Mouse (Mus musculus): ENCODE data around the gene Spag6. TPM values are rescaled to one million over a fixed set of nuclear protein-coding genes. Genes with fewer than 3 reads are reported as not detected.
A peak's percentile ranks its signal among the peaks of the same experiment; 100 is the strongest.

Gene Spag6
- polyA plus RNA-seq, 1 experiment from 2014 or later = 0.24 TPM

- WGBS = 2% methylated on average over 11 of the region's 11 CpGs
- no peaks in the 10 kb centered on the region for H3K9me3 ChIP-seq
These were observed 5.7 kb downstream of the Spag6 start for GRCm38 (mm10) chr2:18699401-18699990.

GRCm38 (mm10) chr2:18710356-18710755, 16.5 kb downstream of the Spag6 start:
- ATAC-seq = no peak
- 76% methylated on average over 3 of the region's 3 CpGs for WGBS

More at GRCm38 (mm10) chr2:18699401-18699990, 5.7 kb downstream of the Spag6 start:
- Histone ChIP-seq H3K4me3 (replicated peaks) (0 out of 2 replicates have a peak overlapping the region, but pooled peaks have one; percentile 19), H3K36me3 (no peaks in the 10 kb centered on the region), H3K27me3 (peaks cover 82% of the 10 kb centered on the region), H3K4me1 (replicated peaks) (peaks cover 17% of the 10 kb centered on the region), H3K27ac (no peak overlapping the region), H3K4me2 (replicated peaks) (0 out of 2 replicates have a peak overlapping the region, but pooled peaks have one; percentile 17), H3K9ac (replicated peaks) (no peak overlapping the region)
- ATAC-seq = no peak

GRCm38 (mm10) chr2:18713071-18713470, 19.2 kb downstream of the Spag6 start:
- H3K9ac ChIP-seq (replicated peaks) = no peak overlapping the region
- no peak for ATAC-seq
- no peaks in the 10 kb centered on the region for H3K27me3 ChIP-seq
- 72% methylated on average over 2 of the region's 2 CpGs for WGBS
- no peaks in the 10 kb centered on the region for H3K9me3 ChIP-seq
- no peak overlapping the region for H3K27ac ChIP-seq
- H3K36me3 ChIP-seq = no peaks in the 10 kb centered on the region
- no peak overlapping the region for H3K4me2 ChIP-seq (replicated peaks)
- H3K4me3 ChIP-seq (replicated peaks) = no peak overlapping the region
- no peaks in the 10 kb centered on the region for H3K4me1 ChIP-seq (replicated peaks)

More at GRCm38 (mm10) chr2:18710356-18710755, 16.5 kb downstream of the Spag6 start:
- no peak overlapping the region for H3K4me3 ChIP-seq (replicated peaks)
- H3K4me2 ChIP-seq (replicated peaks) = no peak overlapping the region
- no peaks in the 10 kb centered on the region for H3K9me3 ChIP-seq
- peaks cover 5% of the 10 kb centered on the region for H3K27me3 ChIP-seq
- H3K4me1 ChIP-seq (replicated peaks) = no peaks in the 10 kb centered on the region
- H3K9ac ChIP-seq (replicated peaks) = no peak overlapping the region
- H3K27ac ChIP-seq = no peak overlapping the region
- H3K36me3 ChIP-seq = no peaks in the 10 kb centered on the region

GRCm38 (mm10) chr2:18714337-18714736, 20.5 kb downstream of the Spag6 start:
- H3K9me3 ChIP-seq = no peaks in the 10 kb centered on the region
- H3K36me3 ChIP-seq = no peaks in the 10 kb centered on the region
- no peak overlapping the region for H3K27ac ChIP-seq
- WGBS = 79% methylated on average over 3 of the region's 3 CpGs
- no peaks in the 10 kb centered on the region for H3K27me3 ChIP-seq
- no peak overlapping the region for H3K9ac ChIP-seq (replicated peaks)
- no peaks in the 10 kb centered on the region for H3K4me1 ChIP-seq (replicated peaks)
- H3K4me2 ChIP-seq (replicated peaks) = no peak overlapping the region
- ATAC-seq = no peak
- no peak overlapping the region for H3K4me3 ChIP-seq (replicated peaks)

- H3K4me3 ChIP-seq (replicated peaks) = no peak overlapping the region
- H3K9ac ChIP-seq (replicated peaks) = no peak overlapping the region
- no peaks in the 10 kb centered on the region for H3K27me3 ChIP-seq
- no peaks in the 10 kb centered on the region for H3K9me3 ChIP-seq
- WGBS = 84% methylated on average over 4 of the region's 4 CpGs
- H3K27ac ChIP-seq = no peak overlapping the region
- no peak for ATAC-seq
- no peaks in the 10 kb centered on the region for H3K36me3 ChIP-seq
- H3K4me2 ChIP-seq (replicated peaks) = no peak overlapping the region
- no peaks in the 10 kb centered on the region for H3K4me1 ChIP-seq (replicated peaks)
These were observed 24.7 kb downstream of the Spag6 start for GRCm38 (mm10) chr2:18718521-18718920.

GRCm38 (mm10) chr2:18722208-18722830, 28.5 kb downstream of the Spag6 start:
- Histone ChIP-seq H3K4me2 (replicated peaks) (no peak overlapping the region), H3K36me3 (no peaks in the 10 kb centered on the region), H3K9me3 (no peaks in the 10 kb centered on the region), H3K27me3 (0 out of 2 replicates have a peak, but pooled peaks cover 2% of the 10 kb centered on the region), H3K27ac (no peak overlapping the region), H3K9ac (replicated peaks) (no peak overlapping the region), H3K4me3 (replicated peaks) (no peak overlapping the region), H3K4me1 (replicated peaks) (no peaks in the 10 kb centered on the region)
- WGBS = 62% methylated on average over 3 of the region's 3 CpGs
- no peak for ATAC-seq

GRCm38 (mm10) chr2:18724462-18724861, 30.6 kb downstream of the Spag6 start:
- H3K27me3 ChIP-seq = 0 out of 2 replicates have a peak, but pooled peaks cover 6% of the 10 kb centered on the region
- no peak overlapping the region for H3K4me2 ChIP-seq (replicated peaks)
- H3K36me3 ChIP-seq = no peaks in the 10 kb centered on the region
- no peak overlapping the region for H3K4me3 ChIP-seq (replicated peaks)
- WGBS = 92% methylated on average over 1 of the region's 1 CpGs
- no peak overlapping the region for H3K27ac ChIP-seq
- no peak for ATAC-seq
- H3K9me3 ChIP-seq = no peaks in the 10 kb centered on the region
- H3K4me1 ChIP-seq (replicated peaks) = no peaks in the 10 kb centered on the region
- H3K9ac ChIP-seq (replicated peaks) = no peak overlapping the region

GRCm38 (mm10) chr2:18725880-18726279, 32.0 kb downstream of the Spag6 start:
- no peaks in the 10 kb centered on the region for H3K36me3 ChIP-seq
- H3K9ac ChIP-seq (replicated peaks) = no peak overlapping the region
- ATAC-seq = no peak
- no peak overlapping the region for H3K4me2 ChIP-seq (replicated peaks)
- H3K27ac ChIP-seq = no peak overlapping the region
- no peak overlapping the region for H3K4me3 ChIP-seq (replicated peaks)
- no peaks in the 10 kb centered on the region for H3K4me1 ChIP-seq (replicated peaks)
- H3K9me3 ChIP-seq = no peaks in the 10 kb centered on the region
- 0 out of 2 replicates have a peak, but pooled peaks cover 6% of the 10 kb centered on the region for H3K27me3 ChIP-seq
- WGBS = 80% methylated on average over 4 of the region's 4 CpGs

GRCm38 (mm10) chr2:18731718-18732117, 37.9 kb downstream of the Spag6 start:
- 0 out of 2 replicates have a peak overlapping the region, but pooled peaks have one; percentile 7 for H3K4me2 ChIP-seq (replicated peaks)
- no peak overlapping the region for H3K4me3 ChIP-seq (replicated peaks)
- WGBS = 10% methylated on average over 9 of the region's 9 CpGs
- H3K27ac ChIP-seq = no peak overlapping the region
- H3K27me3 ChIP-seq = 0 out of 2 replicates have a peak, but pooled peaks cover 4% of the 10 kb centered on the region
- no peaks in the 10 kb centered on the region for H3K36me3 ChIP-seq
- H3K9me3 ChIP-seq = no peaks in the 10 kb centered on the region
- peak; percentile 68 for ATAC-seq
- H3K9ac ChIP-seq (replicated peaks) = no peak overlapping the region
- peaks cover 16% of the 10 kb centered on the region; the same call in 1 of the 2 replicates for H3K4me1 ChIP-seq (replicated peaks)

- Histone ChIP-seq H3K4me3 (replicated peaks) (no peak overlapping the region), H3K4me2 (replicated peaks) (no peak overlapping the region), H3K9ac (replicated peaks) (no peak overlapping the region), H3K4me1 (replicated peaks) (peaks cover 20% of the 10 kb centered on the region), H3K9me3 (no peaks in the 10 kb centered on the region), H3K36me3 (no peaks in the 10 kb centered on the region), H3K27me3 (no peaks in the 10 kb centered on the region), H3K27ac (no peak overlapping the region)
- ATAC-seq = peak; percentile 54
- WGBS = 24% methylated on average over 5 of the region's 5 CpGs
These were observed 40.7 kb downstream of the Spag6 start for GRCm38 (mm10) chr2:18734394-18735127.

- Histone ChIP-seq H3K36me3 (no peaks in the 10 kb centered on the region), H3K9ac (replicated peaks) (no peak overlapping the region), H3K4me3 (replicated peaks) (no peak overlapping the region), H3K4me2 (replicated peaks) (no peak overlapping the region), H3K27me3 (no peaks in the 10 kb centered on the region), H3K9me3 (no peaks in the 10 kb centered on the region), H3K27ac (no peak overlapping the region), H3K4me1 (replicated peaks) (peaks cover 15% of the 10 kb centered on the region)
- 29% methylated on average over 8 of the region's 8 CpGs for WGBS
- ATAC-seq = 0 out of 2 replicates have a peak, but pooled peaks have one; percentile 17
These were observed 43.2 kb downstream of the Spag6 start for GRCm38 (mm10) chr2:18737040-18737439.

- no peaks in the 10 kb centered on the region for H3K9me3 ChIP-seq
- peaks cover 12% of the 10 kb centered on the region for H3K4me1 ChIP-seq (replicated peaks)
- H3K9ac ChIP-seq (replicated peaks) = no peak overlapping the region
- H3K36me3 ChIP-seq = no peaks in the 10 kb centered on the region
- H3K4me3 ChIP-seq (replicated peaks) = no peak overlapping the region
- no peak overlapping the region for H3K4me2 ChIP-seq (replicated peaks)
- WGBS = 56% methylated on average over 2 of the region's 2 CpGs
- H3K27me3 ChIP-seq = 0 out of 2 replicates have a peak, but pooled peaks cover 3% of the 10 kb centered on the region
- no peak for ATAC-seq
- H3K27ac ChIP-seq = no peak overlapping the region
These were observed 45.4 kb downstream of the Spag6 start for GRCm38 (mm10) chr2:18739216-18739615.
